Mouse (Mus musculus) bone marrow macrophage, adult 2 months (primary cell): ENCODE measurements around the gene Tmem88.

Experiments used
- CTCF ChIP-seq: IDR thresholded peaks from 2 replicates; pipeline ENCODE4 v1.5.1; 2012; ENCODE audit warnings: low read depth, mild to moderate bottlenecking, low read length, moderate library complexity
- POLR2A ChIP-seq: IDR thresholded peaks from 2 replicates; pipeline ENCODE4 v1.6.1; 2012; ENCODE audit warnings: mild to moderate bottlenecking, low read depth, low read length, borderline replicate concordance

GRCm38 (mm10) chr11:69356544-69356943, 41.5 kb downstream of the Tmem88 start:
- TF ChIP-seq POLR2A (no peak), CTCF (no peak)
